Mouse (Mus musculus): ENCODE results near the gene Abt1. TPM values are rescaled to one million over a fixed set of nuclear protein-coding genes. Genes with fewer than 3 reads are reported as not detected.
A peak's percentile ranks its signal among the peaks of the same experiment; 100 is the strongest.

Gene Abt1
- polyA plus RNA-seq, 1 experiment from 2014 or later = 8.8 TPM

DNA sequence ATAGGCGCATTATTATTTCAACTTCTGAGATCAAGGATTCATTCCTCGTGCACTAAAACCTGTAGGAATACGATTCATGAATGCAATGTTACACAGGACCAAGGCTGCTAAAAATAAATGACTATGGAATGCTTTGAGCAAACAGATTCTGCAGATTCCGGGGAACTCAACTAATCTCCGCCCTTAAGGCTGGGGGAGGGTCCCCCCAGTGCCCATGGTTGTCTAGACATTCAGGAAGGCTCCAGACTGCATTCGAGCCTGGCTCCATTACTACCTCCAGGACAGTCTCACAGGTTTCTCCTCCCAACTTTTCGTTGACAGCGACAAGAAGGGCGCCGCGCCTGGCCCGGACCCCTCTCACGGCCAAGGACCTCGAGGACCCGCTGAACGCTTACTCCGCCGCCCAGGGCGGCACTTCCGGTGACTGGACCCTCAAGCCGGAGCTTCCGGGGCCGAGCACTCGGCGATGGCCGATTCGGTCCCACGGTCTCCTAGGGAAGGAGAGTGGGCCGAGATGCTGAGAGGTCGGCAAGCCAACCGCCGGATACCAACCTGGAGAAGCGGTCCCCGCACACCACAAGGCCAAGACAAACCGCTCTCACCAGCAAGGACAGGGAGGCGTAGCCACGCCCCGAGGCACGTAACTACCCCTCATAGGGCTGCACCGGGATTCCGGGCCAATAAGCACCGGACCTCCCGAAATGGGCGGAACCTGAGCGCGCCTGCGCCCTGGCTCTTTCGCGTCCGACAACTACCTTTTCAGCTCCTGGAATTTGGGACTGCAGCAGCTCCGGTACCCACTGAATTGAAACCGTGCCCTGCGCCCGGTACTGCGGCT, 54.9 kb downstream of the Abt1 start, which contains the start of gene Zfp322a:
Zfp322a (minus strand) TSS at position 626 of the 838 bp plus-strand sequence.
- Histone ChIP-seq H3K27ac (ENCODE audit: low read depth, low read length) (peak within 1 kb of the TSS; percentile 83), H3K9ac (replicated peaks; ENCODE audit: low read depth, low read length) (peak within 1 kb of the TSS; percentile 66), H3K27me3 (ENCODE audit: control insufficient read depth, insufficient read depth, low read length) (no peaks in the 10 kb centered on the region), H3K4me1 (ENCODE audit: control insufficient read depth, insufficient read depth, low read length) (peaks cover 24% of the 10 kb centered on the region), H3K4me3 (ENCODE audit: low read depth, low read length) (peak within 1 kb of the TSS; percentile 57), H3K36me3 (ENCODE audit: control insufficient read depth, insufficient read depth, low read length) (no peaks in the 10 kb centered on the region), H3K9me3 (ENCODE audit: control insufficient read depth, low read length) (no peaks in the 10 kb centered on the region), H3K4me2 (ENCODE audit: low read depth, low read length) (peak within 1 kb of the TSS; percentile 77)
- under 1% methylated on average over 55 of the region's 55 CpGs for WGBS
- ATAC-seq (ENCODE audit: low read depth) = peak; percentile 100

Other genes starting within 250 kb of the Abt1 start
- gene Vmn1r220, start 235.9 kb downstream of the Abt1 start, polyA plus RNA-seq (2014; fragmentation: Nextera tagmentation; extraction: Ambion mirVana) = not detected in 2 replicates
- gene Vmn1r221, start 209.7 kb downstream of the Abt1 start, polyA plus RNA-seq (2014; fragmentation: Nextera tagmentation; extraction: Ambion mirVana) = not detected in 2 replicates
- not detected in 2 replicates for gene Vmn1r222, start 187.9 kb downstream of the Abt1 start, polyA plus RNA-seq (2014; fragmentation: Nextera tagmentation; extraction: Ambion mirVana)
- not detected in 2 replicates for gene Vmn1r223, start 176.7 kb downstream of the Abt1 start, polyA plus RNA-seq (2014; fragmentation: Nextera tagmentation; extraction: Ambion mirVana)
- 51.9 and 59.8 TPM in 2 replicates for gene Zfp322a, start 54.7 kb downstream of the Abt1 start, polyA plus RNA-seq (2014; fragmentation: Nextera tagmentation; extraction: Ambion mirVana)
- 0.17 TPM in 1 of 2 replicates, not detected in the other for gene Btn1a1, start 42.0 kb upstream of the Abt1 start, polyA plus RNA-seq (2014; fragmentation: Nextera tagmentation; extraction: Ambion mirVana)
- gene Btn2a2, start 65.0 kb upstream of the Abt1 start, polyA plus RNA-seq (2014; fragmentation: Nextera tagmentation; extraction: Ambion mirVana) = not detected in 2 replicates
- gene Hist1h4h, start 107.2 kb upstream of the Abt1 start, polyA plus RNA-seq (2014; fragmentation: Nextera tagmentation; extraction: Ambion mirVana) = 1.7 and 2.1 TPM in 2 replicates
- gene Hist1h2af, start 110.0 kb upstream of the Abt1 start, polyA plus RNA-seq (2014; fragmentation: Nextera tagmentation; extraction: Ambion mirVana) = not detected in 2 replicates
- 0.72 TPM in 1 of 2 replicates, not detected in the other for gene Hist1h3g, start 111.6 kb upstream of the Abt1 start, polyA plus RNA-seq (2014; fragmentation: Nextera tagmentation; extraction: Ambion mirVana)
- 0.33 TPM in 1 of 2 replicates, not detected in the other for gene Hist1h2bh, start 119.5 kb upstream of the Abt1 start, polyA plus RNA-seq (2014; fragmentation: Nextera tagmentation; extraction: Ambion mirVana)
- gene Hist1h3f, start 120.2 kb upstream of the Abt1 start, polyA plus RNA-seq (2014; fragmentation: Nextera tagmentation; extraction: Ambion mirVana) = 0.52 TPM in 1 of 2 replicates, not detected in the other
- gene Hist1h4f, start 127.8 kb upstream of the Abt1 start, polyA plus RNA-seq (2014; fragmentation: Nextera tagmentation; extraction: Ambion mirVana) = not detected in 2 replicates
- 0.07 and 0.13 TPM in 2 replicates for gene Hist1h1d, start 129.4 kb upstream of the Abt1 start, polyA plus RNA-seq (2014; fragmentation: Nextera tagmentation; extraction: Ambion mirVana)
- gene Hist1h3e, start 138.5 kb upstream of the Abt1 start, polyA plus RNA-seq (2014; fragmentation: Nextera tagmentation; extraction: Ambion mirVana) = 1.9 and 2.4 TPM in 2 replicates
- gene Hist1h2ae, start 147.4 kb upstream of the Abt1 start, polyA plus RNA-seq (2014; fragmentation: Nextera tagmentation; extraction: Ambion mirVana) = 11.7 and 12.9 TPM in 2 replicates
- gene Hist1h2bg, start 147.5 kb upstream of the Abt1 start, polyA plus RNA-seq (2014; fragmentation: Nextera tagmentation; extraction: Ambion mirVana) = 0.75 and 1.1 TPM in 2 replicates
- 0.94 TPM in 1 of 2 replicates, not detected in the other for gene Hist1h2bf, start 150.3 kb upstream of the Abt1 start, polyA plus RNA-seq (2014; fragmentation: Nextera tagmentation; extraction: Ambion mirVana)
- gene Hist1h2ad, start 150.5 kb upstream of the Abt1 start, polyA plus RNA-seq (2014; fragmentation: Nextera tagmentation; extraction: Ambion mirVana) = 1.1 TPM in 1 of 2 replicates, not detected in the other
- gene Hist1h3d, start 151.9 kb upstream of the Abt1 start, polyA plus RNA-seq (2014; fragmentation: Nextera tagmentation; extraction: Ambion mirVana) = 0.50 and 1.1 TPM in 2 replicates
- gene Hist1h4d, start 157.7 kb upstream of the Abt1 start, polyA plus RNA-seq (2014; fragmentation: Nextera tagmentation; extraction: Ambion mirVana) = 23.6 and 25.2 TPM in 2 replicates
- 1.1 and 1.3 TPM in 2 replicates for gene Hist1h2be, start 197.3 kb upstream of the Abt1 start, polyA plus RNA-seq (2014; fragmentation: Nextera tagmentation; extraction: Ambion mirVana)
- 3.3 and 4.3 TPM in 2 replicates for gene Hist1h1e, start 198.7 kb upstream of the Abt1 start, polyA plus RNA-seq (2014; fragmentation: Nextera tagmentation; extraction: Ambion mirVana)

All from neural tube, embryonic 14.5 days (tissue).